Mouse (Mus musculus) right cerebral cortex, adult 18-20 months (tissue): ENCODE measurements around the gene Daxx.
"Not testable (repeated sequence)": the region's sequence is repeated elsewhere in the genome, so short reads cannot be mapped to it uniquely, and the experiment has no call there.

Experiments used
- DNase-seq: peaks from one replicate; pipeline ENCODE4 v3.0.0; 2022; ENCODE audit warnings: mixed read lengths

Gene Daxx

GRCm38 (mm10) chr17:33903911-33904651 is 5.1 kb upstream of the Daxx start:
- not testable (repeated sequence) for DNase-seq

GRCm38 (mm10) chr17:33904835-33905234 is 4.4 kb upstream of the Daxx start, which contains the start of gene Platr17:
Platr17 (plus strand) TSS chr17:33905135.
- DNase-seq = not testable (repeated sequence)

GRCm38 (mm10) chr17:33908331-33909076 is 710 bp upstream of the Daxx start:
- no peak for DNase-seq

- no peak for DNase-seq
Observed at GRCm38 (mm10) chr17:33909869-33910250, 646 bp downstream of the Daxx start.

GRCm38 (mm10) chr17:33910346-33911051 is 1.3 kb downstream of the Daxx start:
- no peak for DNase-seq

GRCm38 (mm10) chr17:33911052-33911812 is 2.0 kb downstream of the Daxx start:
- no peak for DNase-seq

- no peak for DNase-seq
Observed at GRCm38 (mm10) chr17:33911813-33912414, 2.7 kb downstream of the Daxx start.

- DNase-seq = no peak
Observed at GRCm38 (mm10) chr17:33913264-33913663, 4.0 kb downstream of the Daxx start.

GRCm38 (mm10) chr17:33913905-33914304 is 4.7 kb downstream of the Daxx start:
- no peak for DNase-seq

- no peak for DNase-seq
Observed at GRCm38 (mm10) chr17:33914969-33915391, 5.8 kb downstream of the Daxx start.

- DNase-seq = peak; percentile 96
Observed at GRCm38 (mm10) chr17:33915671-33916250, 6.5 kb downstream of the Daxx start, which contains the start of the genes Tapbp and Zbtb22. Tapbp (plus strand) TSS chr17:33915899. Zbtb22 (plus strand) TSS chr17:33915904.

GRCm38 (mm10) chr17:33916294-33916693 is 7.1 kb downstream of the Daxx start:
- no peak for DNase-seq

- DNase-seq = no peak
Observed at GRCm38 (mm10) chr17:33916847-33917655, 7.8 kb downstream of the Daxx start.

GRCm38 (mm10) chr17:33917656-33918292 is 8.6 kb downstream of the Daxx start:
- DNase-seq = no peak

- no peak for DNase-seq
Observed at GRCm38 (mm10) chr17:33918293-33919203, 9.3 kb downstream of the Daxx start.

- DNase-seq = peak; percentile 54
Observed at GRCm38 (mm10) chr17:33919351-33920281, 10.4 kb downstream of the Daxx start.

GRCm38 (mm10) chr17:33920282-33921097 is 11.3 kb downstream of the Daxx start:
- peak; percentile 82 for DNase-seq
